Mouse (Mus musculus) natural killer cell, adult 2 months (primary cell): ENCODE measurements around the gene Got2.

Experiments used
- DNase-seq, 2 experiments: peaks; one replicate each; pipeline ENCODE4 v3.0.0; 2022; ENCODE audit warnings: low spot score in 2 of 2

The Got2 gene

GRCm38 (mm10) chr8:95821266-95821665, 67.1 kb downstream of the Got2 start:
- DNase-seq = no peak

GRCm38 (mm10) chr8:95818211-95818610, 70.1 kb downstream of the Got2 start:
- DNase-seq = no peak

GRCm38 (mm10) chr8:95817597-95817996, 70.8 kb downstream of the Got2 start:
- DNase-seq = no peak

- DNase-seq = no peak
Measured at GRCm38 (mm10) chr8:95816044-95816708, 72.2 kb downstream of the Got2 start.
